Mouse (Mus musculus) ES-CJ7 (cell line): ENCODE measurements around the gene Setd7.
"Not testable (repeated sequence)": the region's sequence is repeated elsewhere in the genome, so short reads cannot be mapped to it uniquely, and the experiment has no call there.

Experiments used
- DNase-seq: peaks from one replicate; pipeline ENCODE4 v3.0.0; 2011; ENCODE audit warnings: low read depth, low spot score

Gene Setd7

GRCm38 (mm10) chr3:51560511-51561108, at the start of gene Setd7:
Gene Setd7 (minus strand): TSS chr3:51560879.
- peak; percentile 79 for DNase-seq

GRCm38 (mm10) chr3:51604489-51604888, 43.8 kb upstream of the Setd7 start:
- no peak for DNase-seq

DNA sequence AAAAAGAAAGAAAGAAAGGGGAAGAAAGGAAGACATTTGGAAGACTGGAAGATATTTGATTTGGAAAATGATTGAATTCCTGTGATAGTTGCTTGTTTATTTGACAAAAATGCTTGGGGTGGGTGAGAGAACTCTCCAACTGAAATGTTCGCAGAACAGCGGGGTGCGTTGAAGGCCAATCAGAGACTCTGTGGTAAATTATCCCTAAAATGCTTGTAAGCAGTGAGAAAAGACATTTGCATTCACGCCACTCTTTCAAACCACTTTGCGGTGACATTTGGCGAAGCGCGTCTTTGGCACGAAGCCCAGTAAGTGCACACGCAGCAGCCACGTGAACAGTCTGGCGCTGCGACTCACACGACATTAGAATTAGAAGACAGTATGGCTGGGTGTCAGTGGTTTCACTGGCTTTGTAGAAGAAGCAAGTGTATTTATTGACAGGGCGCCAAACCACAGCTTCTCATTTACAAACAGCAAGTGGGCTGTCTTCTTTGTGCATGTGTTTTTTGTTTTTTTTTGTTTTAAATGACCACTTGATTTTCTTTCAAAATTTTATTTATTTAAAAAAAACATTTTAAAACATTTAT, 43.1 kb upstream of the Setd7 start:
- no peak for DNase-seq

GRCm38 (mm10) chr3:51601461-51601860, 40.8 kb upstream of the Setd7 start:
- DNase-seq = peak; percentile 74

- DNase-seq = no peak
Measured at GRCm38 (mm10) chr3:51600728-51601127, 40.0 kb upstream of the Setd7 start.

- DNase-seq = peak; percentile 90
Measured at GRCm38 (mm10) chr3:51599057-51599630, 38.5 kb upstream of the Setd7 start.

DNA sequence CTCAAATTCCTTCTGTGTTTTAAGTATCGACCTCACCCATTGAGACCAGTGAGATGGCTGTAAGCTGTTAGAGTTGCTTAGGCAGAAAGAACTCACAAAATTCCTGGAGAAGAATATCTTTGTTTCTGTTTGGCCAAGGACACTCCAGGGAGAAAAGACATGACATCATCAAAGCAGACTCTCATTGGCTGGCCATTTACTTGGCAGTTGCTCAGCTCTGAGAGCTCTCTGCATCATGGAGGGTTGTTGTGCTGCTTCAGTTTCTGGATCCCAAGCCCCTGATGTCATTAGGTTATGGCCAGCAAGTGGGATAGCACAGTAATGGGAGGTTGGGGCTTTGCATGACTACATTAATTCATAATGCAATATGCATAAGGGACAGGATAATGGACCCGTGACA, 35.9 kb upstream of the Setd7 start:
- no peak for DNase-seq

- DNase-seq = no peak
Measured at GRCm38 (mm10) chr3:51593506-51593905, 32.8 kb upstream of the Setd7 start.

GRCm38 (mm10) chr3:51591591-51591990, 30.9 kb upstream of the Setd7 start:
- no peak for DNase-seq

GRCm38 (mm10) chr3:51590207-51590892, 29.7 kb upstream of the Setd7 start:
- DNase-seq = peak; percentile 82

DNA sequence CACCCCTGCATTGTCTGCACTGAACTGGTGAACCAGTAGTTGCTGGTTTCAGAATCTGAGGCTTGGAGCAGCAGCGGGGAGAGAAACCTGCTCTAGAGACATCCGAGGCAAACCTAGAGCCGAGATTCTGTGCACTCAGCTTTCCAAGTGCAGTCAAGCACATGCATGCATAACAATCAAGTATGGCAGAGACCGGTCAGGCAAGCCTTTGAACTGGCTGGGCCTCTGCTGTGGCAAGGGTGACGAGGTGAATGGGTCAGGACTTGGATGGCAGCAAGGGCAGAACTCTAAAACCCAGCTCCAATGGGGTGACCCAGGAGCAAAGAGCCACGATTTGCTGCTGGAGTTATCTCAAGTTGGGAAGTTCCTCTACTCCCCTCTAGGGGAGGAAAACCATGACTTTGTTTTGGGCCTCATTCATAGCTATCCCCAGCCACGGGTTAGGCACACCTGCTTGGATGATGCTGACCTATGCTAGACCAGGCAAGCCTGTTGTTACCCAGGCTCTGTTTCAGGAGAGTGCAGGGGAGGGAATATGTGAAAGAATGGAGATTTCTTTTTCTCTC, 27.1 kb upstream of the Setd7 start:
- peak; percentile 61 for DNase-seq

DNA sequence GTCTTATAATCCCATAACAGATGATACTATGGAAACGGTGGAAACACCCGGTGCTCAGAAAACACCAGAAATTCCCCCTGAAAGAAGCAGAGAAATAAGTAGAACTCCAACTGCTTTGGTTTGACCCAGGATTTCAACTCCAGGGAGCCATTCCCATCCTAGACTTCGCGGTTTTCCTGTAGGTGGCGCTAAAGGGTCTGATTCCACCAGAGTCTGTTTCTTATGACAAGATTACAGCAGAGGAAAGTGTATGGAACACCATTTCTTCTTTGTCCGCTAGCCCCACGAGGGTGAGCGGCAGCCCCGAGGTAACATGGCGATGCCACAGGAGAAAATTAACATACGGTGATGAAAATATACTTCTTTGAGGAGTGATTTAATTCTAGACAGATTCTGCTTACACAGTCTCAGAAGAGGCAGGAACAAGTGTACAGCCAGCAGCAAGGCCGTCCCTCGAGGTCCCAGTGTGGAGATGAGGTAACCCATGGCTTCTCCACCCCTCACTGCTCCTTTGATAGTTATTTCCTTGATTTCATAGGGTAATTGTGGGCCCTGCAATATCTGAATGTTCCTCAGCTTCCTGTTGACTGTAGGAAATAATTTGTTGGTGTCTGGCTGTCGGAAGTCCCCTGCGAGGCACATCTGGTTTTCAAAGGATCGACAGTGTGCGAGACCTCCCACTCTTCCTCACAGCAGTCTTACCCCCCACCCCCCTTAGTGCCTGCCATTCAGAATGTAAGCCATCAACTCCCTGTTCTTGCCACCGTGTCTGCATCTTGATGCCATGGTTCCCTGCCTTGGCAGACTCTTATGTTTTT, 23.1 kb upstream of the Setd7 start:
- DNase-seq = peak; percentile 72

- DNase-seq = not testable (repeated sequence)
Measured at GRCm38 (mm10) chr3:51579243-51579642, 18.6 kb upstream of the Setd7 start.

DNA sequence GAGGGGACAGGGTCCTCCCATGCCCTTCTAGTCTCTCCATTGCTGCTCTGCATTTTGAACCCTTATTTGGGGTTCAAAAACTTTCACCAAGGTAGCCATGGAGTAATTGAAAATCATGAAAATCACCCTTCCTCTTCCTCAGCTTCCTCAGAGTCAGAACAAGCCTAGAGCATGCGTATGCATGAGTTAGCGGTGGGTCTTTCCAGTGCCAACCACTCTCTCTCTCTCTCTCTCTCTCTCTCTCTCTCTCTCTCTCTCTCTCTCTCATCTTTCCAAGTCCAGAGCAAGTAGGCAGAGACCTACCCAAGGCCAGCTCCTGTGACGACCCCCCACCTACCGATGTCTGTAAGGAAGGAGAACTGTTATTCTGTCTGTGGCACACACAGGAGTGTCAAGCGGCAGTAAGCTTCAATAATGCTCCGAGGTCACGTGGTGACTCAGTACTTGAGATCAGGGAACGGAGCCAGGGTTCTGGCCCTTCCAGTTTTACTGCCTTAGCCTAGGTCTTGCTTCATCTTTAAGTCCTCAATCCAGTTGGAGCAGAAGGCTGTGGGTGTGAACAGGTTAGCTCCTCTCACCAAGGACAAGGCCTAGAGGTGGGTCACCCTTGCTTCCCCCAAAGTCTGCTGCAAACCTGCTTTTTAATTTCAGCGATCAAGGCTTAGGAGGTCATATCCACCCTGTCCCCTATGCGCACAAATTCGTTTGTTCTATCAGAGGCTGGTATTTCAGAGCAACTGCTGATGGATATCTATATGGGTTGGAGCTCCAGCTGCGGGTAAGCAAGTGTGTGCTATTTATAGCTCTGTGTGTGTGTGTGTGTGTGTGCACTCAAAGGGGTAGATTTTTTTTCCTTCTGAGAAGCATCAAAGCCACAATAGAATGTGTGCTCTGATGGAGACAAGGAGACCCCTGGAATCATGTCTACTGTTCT, 17.4 kb upstream of the Setd7 start:
- DNase-seq = no peak

GRCm38 (mm10) chr3:51577359-51577758, 16.7 kb upstream of the Setd7 start:
- no peak for DNase-seq

- DNase-seq = no peak
Measured at GRCm38 (mm10) chr3:51573915-51574314, 13.2 kb upstream of the Setd7 start.

GRCm38 (mm10) chr3:51570200-51570599, 9.5 kb upstream of the Setd7 start:
- no peak for DNase-seq

DNA sequence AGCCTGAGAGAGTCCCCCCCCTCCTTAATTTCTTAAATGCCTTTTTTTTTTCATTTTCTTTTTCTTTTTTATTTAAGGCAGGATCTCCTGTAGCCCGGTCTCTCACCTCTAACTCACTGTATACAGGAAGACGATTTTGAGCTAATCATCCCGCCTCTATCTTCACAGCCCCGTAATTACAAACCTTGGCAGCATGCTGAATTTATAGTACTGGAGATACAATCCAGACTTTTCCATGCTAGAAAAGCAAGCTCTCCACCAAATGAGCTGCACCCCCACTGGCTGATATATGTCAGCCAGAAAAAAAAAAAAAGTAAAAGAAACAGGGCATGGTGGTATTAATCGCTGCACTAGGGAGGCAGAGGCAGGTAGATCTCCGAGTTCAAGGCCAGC, 1.3 kb upstream of the Setd7 start:
- DNase-seq = no peak

DNA sequence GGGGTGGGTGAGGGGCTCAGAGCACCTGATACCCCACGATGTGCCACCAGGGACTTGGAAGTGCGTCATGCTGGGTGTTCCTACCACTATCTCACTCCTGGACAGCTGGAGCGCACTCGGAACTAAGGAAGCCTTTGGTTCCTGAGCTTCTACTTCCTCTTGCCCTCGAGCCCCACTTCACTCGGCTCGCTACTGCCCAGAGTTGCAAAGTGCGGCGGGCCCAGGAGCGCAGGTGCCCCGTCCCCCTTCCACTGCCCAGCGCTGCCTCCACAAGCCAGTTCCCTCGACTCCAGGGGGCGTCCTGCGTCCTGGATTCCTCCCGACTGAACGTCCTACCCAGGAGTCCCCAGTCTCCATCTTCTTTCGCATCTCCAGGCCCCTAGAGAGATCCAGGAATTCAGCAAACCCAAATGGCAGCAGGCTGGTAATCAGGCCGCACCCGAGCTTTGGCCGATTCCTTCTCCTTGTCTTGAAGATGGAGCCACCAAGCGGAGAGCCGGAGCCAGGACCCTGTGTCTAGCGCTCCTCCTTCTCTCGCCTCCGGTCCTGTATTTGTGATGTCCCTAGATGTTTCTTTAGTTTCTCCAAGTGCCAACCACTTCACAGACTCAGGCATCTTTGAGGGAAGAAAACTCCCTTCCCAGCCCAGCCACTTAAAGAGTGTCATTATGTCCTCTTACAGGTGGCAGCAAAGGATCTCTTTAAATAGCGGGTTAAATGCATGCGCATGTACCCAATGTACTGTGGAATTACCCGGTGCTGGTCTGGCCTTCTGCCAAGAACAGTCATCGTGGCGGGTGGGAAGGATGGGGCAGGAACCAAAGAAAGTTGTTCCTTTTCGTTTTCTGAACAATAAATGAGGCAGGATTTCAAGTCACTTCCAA, 672 bp upstream of the Setd7 start:
- DNase-seq = peak; percentile 64
